Mouse (Mus musculus) lung, postnatal 14 days (tissue): ENCODE measurements around the gene Tpd52l2.

Experiments used
- DNase-seq: peaks from one replicate; pipeline ENCODE4 v3.0.0; 2021

Tpd52l2 gene

DNA sequence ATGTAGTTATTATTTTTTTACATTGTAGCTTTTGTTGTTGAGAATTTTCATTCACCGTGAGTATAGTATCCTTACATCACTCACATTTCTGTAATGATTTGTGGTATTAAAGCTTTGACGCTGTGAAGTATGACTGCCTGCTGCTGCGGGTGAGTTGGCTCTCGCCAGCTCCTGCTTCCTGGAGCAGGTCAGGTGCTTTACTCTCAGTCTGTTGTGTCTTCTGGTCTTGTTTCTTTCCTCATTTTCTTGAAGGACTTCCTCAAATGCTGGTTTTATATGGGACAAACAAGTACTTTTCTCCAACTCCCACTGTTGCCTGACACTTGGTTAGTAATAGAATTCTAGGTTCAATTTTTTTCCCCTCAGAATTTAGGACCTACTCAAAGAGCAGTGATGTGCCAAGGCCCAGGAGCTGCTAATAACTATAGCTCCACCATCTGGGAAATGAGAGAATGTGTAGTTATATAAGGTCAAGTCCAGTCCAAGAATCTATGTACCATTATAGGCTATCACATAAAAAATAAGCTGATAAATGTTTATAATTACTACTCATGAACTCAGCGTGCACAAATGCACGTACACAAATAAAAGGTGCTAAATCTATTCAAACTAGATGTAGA is 44.9 kb downstream of the Tpd52l2 start:
- no peak for DNase-seq

DNA sequence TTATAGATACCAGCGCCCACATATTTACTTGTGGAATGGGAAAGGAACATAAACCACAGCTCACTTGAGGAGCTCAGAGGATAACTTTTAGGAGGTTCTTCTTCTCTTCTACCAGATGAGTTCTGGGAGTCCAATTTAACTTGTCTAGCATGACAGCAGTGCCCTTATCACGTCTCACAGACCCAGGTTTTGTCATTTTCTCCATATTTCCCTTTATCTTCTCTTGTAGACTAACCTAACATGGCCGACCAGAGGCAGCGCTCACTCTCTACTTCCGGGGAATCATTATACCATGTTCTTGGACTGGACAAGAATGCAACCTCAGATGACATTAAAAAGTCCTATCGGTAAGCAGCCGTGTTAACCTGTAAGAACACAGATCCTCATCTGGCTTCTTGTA is 49.2 kb downstream of the Tpd52l2 start:
- no peak for DNase-seq

DNA sequence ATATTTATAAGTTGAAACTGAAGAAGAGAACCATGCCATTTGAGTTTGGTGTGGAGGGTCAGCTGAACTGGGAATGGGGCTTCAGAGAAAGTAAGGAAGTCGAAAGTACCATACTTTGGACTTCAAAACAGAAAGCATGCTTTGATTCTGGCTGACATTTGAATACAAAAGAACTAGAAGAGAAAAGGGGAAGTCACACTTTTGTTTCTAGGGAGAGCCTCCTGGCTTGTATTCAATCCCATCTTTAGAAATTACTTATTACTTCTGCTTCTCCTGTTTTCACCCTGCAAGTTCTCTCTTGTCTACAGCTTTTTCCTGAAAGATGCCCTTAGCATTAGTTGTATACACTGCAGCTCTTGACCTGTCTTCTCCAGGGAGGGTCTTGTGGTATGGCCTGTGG is 51.3 kb downstream of the Tpd52l2 start:
- no peak for DNase-seq

DNA sequence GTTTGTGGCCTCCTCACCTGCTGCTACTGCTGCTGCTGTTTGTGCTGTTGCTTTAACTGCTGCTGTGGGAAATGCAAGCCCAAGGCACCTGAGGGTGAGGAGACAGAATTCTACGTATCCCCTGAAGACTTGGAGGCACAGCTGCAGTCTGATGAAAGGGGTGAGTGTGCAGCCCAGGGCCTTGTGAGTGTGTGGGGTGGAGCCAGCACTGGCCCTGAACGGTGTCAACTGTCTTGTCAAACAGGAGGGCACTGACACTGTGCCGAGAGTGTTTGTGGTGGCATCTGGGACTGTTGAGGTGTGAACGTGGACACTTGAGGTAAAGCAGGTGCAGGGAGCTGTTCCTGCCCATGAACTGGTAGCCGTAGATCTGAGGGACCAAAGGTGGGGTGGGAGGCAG is 51.7 kb downstream of the Tpd52l2 start:
- no peak for DNase-seq

DNA sequence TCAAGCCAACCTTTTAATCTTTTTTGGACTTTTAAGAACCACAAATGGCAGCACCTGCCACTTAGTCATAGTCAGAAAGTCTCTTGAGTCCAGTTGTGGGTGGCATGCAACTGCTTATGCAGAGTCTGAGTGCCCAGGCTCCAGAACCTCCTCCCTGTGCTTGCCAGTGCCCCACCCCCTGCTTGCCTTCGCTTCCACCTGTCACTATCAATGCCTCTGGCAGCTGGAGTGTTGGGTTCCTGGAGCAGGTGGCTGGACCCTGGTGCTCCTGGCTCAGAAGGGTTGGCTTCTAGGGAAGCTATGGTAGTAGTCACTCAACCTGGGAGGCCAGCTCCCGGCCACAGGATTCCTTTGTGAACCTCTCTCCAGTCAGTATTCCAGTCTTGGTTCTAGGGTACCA is 53.3 kb downstream of the Tpd52l2 start:
- no peak for DNase-seq

DNA sequence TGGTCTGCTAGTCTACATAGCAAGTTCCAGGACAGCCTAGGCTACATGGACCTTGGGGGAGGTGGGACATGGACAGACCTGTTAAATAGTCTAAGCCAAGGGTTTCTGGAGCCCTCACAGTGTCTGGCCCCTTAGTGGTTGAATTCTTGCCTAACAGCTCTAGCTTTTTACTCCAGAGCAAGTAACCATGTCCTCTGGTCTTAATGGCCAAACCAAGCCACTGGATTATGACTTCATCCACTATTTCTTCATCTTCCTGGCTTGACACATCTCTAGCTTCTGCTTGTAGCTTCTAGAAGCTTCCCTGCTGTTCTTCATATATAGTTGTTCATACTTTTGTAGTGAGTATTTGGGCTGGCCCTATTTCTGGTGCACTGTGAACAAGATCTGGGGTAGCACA is 56.8 kb downstream of the Tpd52l2 start:
- DNase-seq, result no peak

DNA sequence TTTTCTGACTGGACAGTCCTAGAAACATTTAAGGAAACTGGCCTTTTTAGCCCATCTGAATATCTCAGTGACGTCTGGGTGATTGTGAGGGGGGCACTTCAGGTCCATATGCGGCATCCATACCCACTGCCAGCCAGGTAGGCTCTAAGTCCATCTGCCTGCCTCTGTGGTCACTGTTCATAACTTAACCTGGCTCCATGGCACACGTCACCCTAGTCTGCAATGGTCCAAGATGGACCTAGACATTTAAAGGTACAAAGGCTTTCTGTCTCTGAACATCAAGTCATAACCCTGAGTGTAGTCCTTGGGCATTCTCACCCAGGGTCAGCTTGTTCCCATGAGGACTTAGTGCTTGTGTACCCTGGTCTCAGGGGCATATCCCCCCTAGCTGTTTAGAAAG is 70.4 kb downstream of the Tpd52l2 start:
- DNase-seq, result no peak
